Mouse (Mus musculus): Measurements from ENCODE around the gene Thsd4. TPM values are rescaled to one million over a fixed set of nuclear protein-coding genes. Genes with fewer than 3 reads are reported as not detected.
"Not testable (repeated sequence)": the region's sequence is repeated elsewhere in the genome, so short reads cannot be mapped to it uniquely, and the experiment has no call there.

Gene Thsd4
- polyA plus RNA-seq, 1 experiment from 2014 or later = 5.1 TPM

- no peaks in the 10 kb centered on the region for H3K36me3 ChIP-seq (ENCODE audit: control insufficient read depth, insufficient read depth, low read length)
- no peak for DNase-seq (ENCODE audit: low spot score)
- WGBS = 79% methylated on average over 2 of the region's 2 CpGs
- no peak overlapping the region for H3K9ac ChIP-seq (ENCODE audit: low read depth, low read length)
- H3K27me3 ChIP-seq (ENCODE audit: control insufficient read depth, insufficient read depth, low read length) = no peaks in the 10 kb centered on the region
- no peak overlapping the region for H3K4me2 ChIP-seq (replicated peaks; ENCODE audit: low read depth, low read length)
- H3K4me1 ChIP-seq (replicated peaks; ENCODE audit: control insufficient read depth, insufficient read depth, low read length) = no peaks in the 10 kb centered on the region
- no peak for ATAC-seq (ENCODE audit: low FRiP score)
- H3K27ac ChIP-seq (ENCODE audit: low read depth, low read length) = no peak overlapping the region
- H3K9me3 ChIP-seq (ENCODE audit: control insufficient read depth, low read length) = no peaks in the 10 kb centered on the region
- H3K4me3 ChIP-seq (ENCODE audit: low read depth, low read length) = no peak overlapping the region
Measured at GRCm38 (mm10) chr9:60187437-60187836, 334.4 kb downstream of the Thsd4 start.

- WGBS = 86% methylated on average over 7 of the region's 7 CpGs
- Histone ChIP-seq H3K9me3 (ENCODE audit: control insufficient read depth, low read length) (no peaks in the 10 kb centered on the region), H3K36me3 (ENCODE audit: control insufficient read depth, insufficient read depth, low read length) (no peaks in the 10 kb centered on the region), H3K4me2 (replicated peaks; ENCODE audit: low read depth, low read length) (no peak overlapping the region), H3K27me3 (ENCODE audit: control insufficient read depth, insufficient read depth, low read length) (no peaks in the 10 kb centered on the region), H3K4me1 (replicated peaks; ENCODE audit: control insufficient read depth, insufficient read depth, low read length) (no peaks in the 10 kb centered on the region), H3K9ac (ENCODE audit: low read depth, low read length) (no peak overlapping the region), H3K4me3 (ENCODE audit: low read depth, low read length) (no peak overlapping the region), H3K27ac (ENCODE audit: low read depth, low read length) (no peak overlapping the region)
- DNase-seq (ENCODE audit: low spot score) = no peak
- ATAC-seq (ENCODE audit: low FRiP score) = no peak
Measured at GRCm38 (mm10) chr9:60186948-60187347, 334.9 kb downstream of the Thsd4 start.

DNA sequence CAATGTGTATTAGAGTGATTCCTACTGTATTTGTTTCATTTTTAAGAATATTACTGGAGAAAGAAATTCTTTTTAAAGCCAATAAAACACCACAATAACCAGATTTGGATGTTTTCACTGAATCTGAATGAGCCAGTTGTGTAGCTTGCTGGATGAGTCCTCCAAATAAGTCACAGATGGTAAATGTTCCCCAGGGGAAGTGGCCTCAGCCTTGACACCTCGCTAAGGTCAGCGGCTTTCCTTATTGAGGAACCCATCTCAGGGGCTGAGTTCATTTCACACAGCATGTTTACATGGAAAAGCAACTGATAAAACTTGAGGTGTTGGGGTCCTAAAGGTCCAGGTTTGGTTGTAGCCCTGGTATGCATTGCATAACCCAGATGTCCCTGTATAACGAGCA is 337.8 kb downstream of the Thsd4 start:
- DNase-seq (ENCODE audit: low spot score) (peak; percentile 21), ATAC-seq (ENCODE audit: low FRiP score) (no peak)
- Histone ChIP-seq H3K36me3 (ENCODE audit: control insufficient read depth, insufficient read depth, low read length) (no peaks in the 10 kb centered on the region), H3K27ac (ENCODE audit: low read depth, low read length) (no peak overlapping the region), H3K9ac (ENCODE audit: low read depth, low read length) (no peak overlapping the region), H3K9me3 (ENCODE audit: control insufficient read depth, low read length) (no peaks in the 10 kb centered on the region), H3K27me3 (ENCODE audit: control insufficient read depth, insufficient read depth, low read length) (no peaks in the 10 kb centered on the region), H3K4me2 (replicated peaks; ENCODE audit: low read depth, low read length) (no peak overlapping the region), H3K4me3 (ENCODE audit: low read depth, low read length) (no peak overlapping the region), H3K4me1 (replicated peaks; ENCODE audit: control insufficient read depth, insufficient read depth, low read length) (no peaks in the 10 kb centered on the region)
- WGBS = 64% methylated on average over 3 of the region's 3 CpGs

DNA sequence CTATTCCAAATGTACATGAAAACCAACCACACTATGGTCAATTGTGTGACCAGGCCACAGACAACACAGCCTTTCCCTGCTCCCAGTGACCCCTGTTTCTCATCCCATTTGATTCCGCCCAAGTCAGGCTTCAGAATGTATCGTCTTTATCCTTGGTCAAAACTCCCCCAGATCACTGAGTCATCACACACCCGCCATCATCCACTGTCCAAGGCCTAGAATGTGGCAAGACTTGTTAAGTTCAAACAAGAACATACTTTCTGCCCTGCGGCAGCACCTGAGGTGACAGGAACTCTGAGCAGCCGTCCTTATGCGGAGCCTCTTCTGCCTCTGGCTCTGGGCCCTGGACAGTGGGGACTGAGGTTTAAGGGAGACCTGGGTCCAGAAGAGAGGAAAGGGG is 339.5 kb downstream of the Thsd4 start:
- H3K9me3 ChIP-seq (ENCODE audit: control insufficient read depth, low read length) = no peaks in the 10 kb centered on the region
- no peak overlapping the region for H3K4me3 ChIP-seq (ENCODE audit: low read depth, low read length)
- no peak overlapping the region for H3K27ac ChIP-seq (ENCODE audit: low read depth, low read length)
- H3K27me3 ChIP-seq (ENCODE audit: control insufficient read depth, insufficient read depth, low read length) = no peaks in the 10 kb centered on the region
- DNase-seq (ENCODE audit: low spot score) (no peak), ATAC-seq (ENCODE audit: low FRiP score) (no peak)
- 92% methylated on average over 6 of the region's 6 CpGs for WGBS
- no peaks in the 10 kb centered on the region for H3K36me3 ChIP-seq (ENCODE audit: control insufficient read depth, insufficient read depth, low read length)
- no peaks in the 10 kb centered on the region for H3K4me1 ChIP-seq (replicated peaks; ENCODE audit: control insufficient read depth, insufficient read depth, low read length)
- no peak overlapping the region for H3K9ac ChIP-seq (ENCODE audit: low read depth, low read length)
- H3K4me2 ChIP-seq (replicated peaks; ENCODE audit: low read depth, low read length) = no peak overlapping the region

DNA sequence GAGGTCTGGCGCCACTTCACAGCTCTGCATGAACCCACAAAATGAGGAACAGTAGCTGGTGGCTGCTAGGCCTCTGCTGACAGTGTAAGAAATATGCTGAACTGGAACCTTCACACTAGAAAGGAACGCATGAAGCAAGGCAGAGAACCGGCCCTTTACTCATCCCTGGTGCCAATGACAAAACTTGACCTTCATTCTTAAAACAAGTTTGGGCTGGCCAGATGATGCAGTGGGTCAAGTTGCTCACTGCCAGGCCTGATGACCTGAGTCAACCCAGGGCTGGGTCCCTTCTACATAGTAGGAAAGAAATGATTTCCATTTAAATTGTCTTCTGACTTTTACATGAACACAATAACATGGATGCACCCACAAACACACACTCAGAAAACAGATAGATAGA is 340.9 kb downstream of the Thsd4 start:
- H3K36me3 ChIP-seq (ENCODE audit: control insufficient read depth, insufficient read depth, low read length) = no peaks in the 10 kb centered on the region
- 85% methylated on average over 3 of the region's 3 CpGs for WGBS
- no peaks in the 10 kb centered on the region for H3K4me1 ChIP-seq (replicated peaks; ENCODE audit: control insufficient read depth, insufficient read depth, low read length)
- no peak overlapping the region for H3K4me3 ChIP-seq (ENCODE audit: low read depth, low read length)
- H3K27ac ChIP-seq (ENCODE audit: low read depth, low read length) = no peak overlapping the region
- ATAC-seq (ENCODE audit: low FRiP score) = no peak
- no peaks in the 10 kb centered on the region for H3K27me3 ChIP-seq (ENCODE audit: control insufficient read depth, insufficient read depth, low read length)
- H3K4me2 ChIP-seq (replicated peaks; ENCODE audit: low read depth, low read length) = no peak overlapping the region
- H3K9me3 ChIP-seq (ENCODE audit: control insufficient read depth, low read length) = no peaks in the 10 kb centered on the region
- no peak overlapping the region for H3K9ac ChIP-seq (ENCODE audit: low read depth, low read length)
- DNase-seq (ENCODE audit: low spot score) = no peak

GRCm38 (mm10) chr9:60180114-60180513 is 341.7 kb downstream of the Thsd4 start:
- Histone ChIP-seq H3K4me1 (replicated peaks; ENCODE audit: control insufficient read depth, insufficient read depth, low read length) (no peaks in the 10 kb centered on the region), H3K4me3 (ENCODE audit: low read depth, low read length) (no peak overlapping the region), H3K9me3 (ENCODE audit: control insufficient read depth, low read length) (no peaks in the 10 kb centered on the region), H3K9ac (ENCODE audit: low read depth, low read length) (no peak overlapping the region), H3K36me3 (ENCODE audit: control insufficient read depth, insufficient read depth, low read length) (no peaks in the 10 kb centered on the region), H3K4me2 (replicated peaks; ENCODE audit: low read depth, low read length) (no peak overlapping the region), H3K27me3 (ENCODE audit: control insufficient read depth, insufficient read depth, low read length) (no peaks in the 10 kb centered on the region), H3K27ac (ENCODE audit: low read depth, low read length) (no peak overlapping the region)
- WGBS = 74% methylated on average over 6 of the region's 6 CpGs
- no peak for ATAC-seq (ENCODE audit: low FRiP score)
- DNase-seq (ENCODE audit: low spot score) = no peak

GRCm38 (mm10) chr9:60176311-60176710 is 345.5 kb downstream of the Thsd4 start:
- no peaks in the 10 kb centered on the region for H3K9me3 ChIP-seq (ENCODE audit: control insufficient read depth, low read length)
- H3K27me3 ChIP-seq (ENCODE audit: control insufficient read depth, insufficient read depth, low read length) = no peaks in the 10 kb centered on the region
- no peak overlapping the region for H3K27ac ChIP-seq (ENCODE audit: low read depth, low read length)
- H3K4me2 ChIP-seq (replicated peaks; ENCODE audit: low read depth, low read length) = no peak overlapping the region
- DNase-seq (ENCODE audit: low spot score) (no peak), ATAC-seq (ENCODE audit: low FRiP score) (no peak)
- 95% methylated on average over 3 of the region's 3 CpGs for WGBS
- no peaks in the 10 kb centered on the region for H3K4me1 ChIP-seq (replicated peaks; ENCODE audit: control insufficient read depth, insufficient read depth, low read length)
- H3K36me3 ChIP-seq (ENCODE audit: control insufficient read depth, insufficient read depth, low read length) = no peaks in the 10 kb centered on the region
- H3K9ac ChIP-seq (ENCODE audit: low read depth, low read length) = no peak overlapping the region
- H3K4me3 ChIP-seq (ENCODE audit: low read depth, low read length) = no peak overlapping the region

- H3K4me2 ChIP-seq (replicated peaks; ENCODE audit: low read depth, low read length); H3K9ac ChIP-seq (ENCODE audit: low read depth, low read length); H3K9me3 ChIP-seq (ENCODE audit: control insufficient read depth, low read length); ATAC-seq (ENCODE audit: low FRiP score); H3K27ac ChIP-seq (ENCODE audit: low read depth, low read length); H3K36me3 ChIP-seq (ENCODE audit: control insufficient read depth, insufficient read depth, low read length); DNase-seq (ENCODE audit: low spot score); H3K27me3 ChIP-seq (ENCODE audit: control insufficient read depth, insufficient read depth, low read length); H3K4me1 ChIP-seq (replicated peaks; ENCODE audit: control insufficient read depth, insufficient read depth, low read length); H3K4me3 ChIP-seq (ENCODE audit: low read depth, low read length): not testable (repeated sequence)
- 67% methylated on average over 8 of the region's 9 CpGs for WGBS
Measured at GRCm38 (mm10) chr9:60172459-60173060, 349.3 kb downstream of the Thsd4 start.

DNA sequence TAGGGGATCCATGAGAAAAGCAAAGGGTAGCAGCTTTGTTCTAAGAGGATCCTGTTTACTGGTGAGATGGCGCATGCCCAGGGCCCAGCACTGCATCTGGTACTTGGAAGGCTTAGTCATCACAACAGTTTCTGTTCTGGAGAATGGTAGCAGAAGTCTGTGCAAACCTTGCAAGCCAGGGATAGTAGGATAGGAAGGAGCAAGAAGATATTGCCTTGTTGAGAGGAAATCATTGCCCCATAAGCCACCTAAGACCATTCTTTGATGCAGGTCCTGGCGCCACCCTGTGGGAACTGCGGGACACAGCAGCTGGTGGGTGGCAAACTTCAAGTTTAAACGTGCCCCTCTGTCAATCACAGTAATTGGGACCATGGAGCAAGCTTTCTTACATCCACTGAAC is 354.9 kb downstream of the Thsd4 start:
- H3K27ac ChIP-seq (ENCODE audit: low read depth, low read length) = no peak overlapping the region
- no peaks in the 10 kb centered on the region for H3K27me3 ChIP-seq (ENCODE audit: control insufficient read depth, insufficient read depth, low read length)
- ATAC-seq (ENCODE audit: low FRiP score) = no peak
- 80% methylated on average over 4 of the region's 4 CpGs for WGBS
- H3K4me3 ChIP-seq (ENCODE audit: low read depth, low read length) = no peak overlapping the region
- H3K4me2 ChIP-seq (replicated peaks; ENCODE audit: low read depth, low read length) = no peak overlapping the region
- H3K9ac ChIP-seq (ENCODE audit: low read depth, low read length) = no peak overlapping the region
- H3K36me3 ChIP-seq (ENCODE audit: control insufficient read depth, insufficient read depth, low read length) = no peaks in the 10 kb centered on the region
- no peaks in the 10 kb centered on the region for H3K4me1 ChIP-seq (replicated peaks; ENCODE audit: control insufficient read depth, insufficient read depth, low read length)
- peak; percentile 27 for DNase-seq (ENCODE audit: low spot score)
- no peaks in the 10 kb centered on the region for H3K9me3 ChIP-seq (ENCODE audit: control insufficient read depth, low read length)

Measured in hindbrain, embryonic 11.5 days (tissue).